Mouse (Mus musculus): Measurements from ENCODE around the gene Nfkbia. TPM values are rescaled to one million over a fixed set of nuclear protein-coding genes. Genes with fewer than 3 reads are reported as not detected.

Nfkbia gene
- polyA plus RNA-seq, 1 experiment from 2014 or later: 60.2 TPM

GRCm38 (mm10) chr12:55447396-55447760 lies 45.1 kb downstream of the Nfkbia start:
- H3K9ac ChIP-seq (replicated peaks): no peak overlapping the region
- peaks cover 30% of the 10 kb centered on the region for H3K4me1 ChIP-seq
- H3K27me3 ChIP-seq (replicated peaks): no peaks in the 10 kb centered on the region
- WGBS: 69% methylated on average over 11 of the region's 11 CpGs
- no peak overlapping the region for H3K4me2 ChIP-seq
- H3K9me3 ChIP-seq (replicated peaks): no peaks in the 10 kb centered on the region
- ATAC-seq (ENCODE audit: low FRiP score): no peak
- peak overlapping the region; percentile 77 for H3K27ac ChIP-seq (replicated peaks)
- no peaks in the 10 kb centered on the region for H3K36me3 ChIP-seq
- no peak overlapping the region for H3K4me3 ChIP-seq (replicated peaks)

GRCm38 (mm10) chr12:55446746-55447395 lies 45.6 kb downstream of the Nfkbia start:
- no peak overlapping the region for H3K4me3 ChIP-seq (replicated peaks)
- no peaks in the 10 kb centered on the region for H3K36me3 ChIP-seq
- H3K4me2 ChIP-seq: no peak overlapping the region
- H3K4me1 ChIP-seq: peaks cover 30% of the 10 kb centered on the region
- no peaks in the 10 kb centered on the region for H3K27me3 ChIP-seq (replicated peaks)
- peak overlapping the region; percentile 77 for H3K27ac ChIP-seq (replicated peaks)
- WGBS: 29% methylated on average over 13 of the region's 13 CpGs
- H3K9ac ChIP-seq (replicated peaks): no peak overlapping the region
- H3K9me3 ChIP-seq (replicated peaks): no peaks in the 10 kb centered on the region
- peak; percentile 84 for ATAC-seq (ENCODE audit: low FRiP score)

- Histone ChIP-seq H3K27me3 (replicated peaks) (no peaks in the 10 kb centered on the region), H3K27ac (replicated peaks) (peak overlapping the region; percentile 77), H3K9me3 (replicated peaks) (no peaks in the 10 kb centered on the region), H3K9ac (replicated peaks) (no peak overlapping the region), H3K4me2 (no peak overlapping the region), H3K36me3 (no peaks in the 10 kb centered on the region), H3K4me1 (peaks cover 30% of the 10 kb centered on the region), H3K4me3 (replicated peaks) (no peak overlapping the region)
- ATAC-seq (ENCODE audit: low FRiP score): peak; percentile 43; the same call in 1 of the 2 replicates
- WGBS: 72% methylated on average over 4 of the region's 4 CpGs
These were observed 46.1 kb downstream of the Nfkbia start for GRCm38 (mm10) chr12:55446366-55446745.

GRCm38 (mm10) chr12:55445583-55445982 lies 46.9 kb downstream of the Nfkbia start:
- 85% methylated on average over 4 of the region's 4 CpGs for WGBS
- H3K9me3 ChIP-seq (replicated peaks): no peaks in the 10 kb centered on the region
- no peak overlapping the region for H3K4me3 ChIP-seq (replicated peaks)
- H3K4me1 ChIP-seq: peaks cover 30% of the 10 kb centered on the region
- no peaks in the 10 kb centered on the region for H3K27me3 ChIP-seq (replicated peaks)
- no peak overlapping the region for H3K9ac ChIP-seq (replicated peaks)
- no peak for ATAC-seq (ENCODE audit: low FRiP score)
- peak overlapping the region; percentile 77; the same call in 1 of the 2 replicates for H3K27ac ChIP-seq (replicated peaks)
- H3K4me2 ChIP-seq: no peak overlapping the region
- no peaks in the 10 kb centered on the region for H3K36me3 ChIP-seq

DNA sequence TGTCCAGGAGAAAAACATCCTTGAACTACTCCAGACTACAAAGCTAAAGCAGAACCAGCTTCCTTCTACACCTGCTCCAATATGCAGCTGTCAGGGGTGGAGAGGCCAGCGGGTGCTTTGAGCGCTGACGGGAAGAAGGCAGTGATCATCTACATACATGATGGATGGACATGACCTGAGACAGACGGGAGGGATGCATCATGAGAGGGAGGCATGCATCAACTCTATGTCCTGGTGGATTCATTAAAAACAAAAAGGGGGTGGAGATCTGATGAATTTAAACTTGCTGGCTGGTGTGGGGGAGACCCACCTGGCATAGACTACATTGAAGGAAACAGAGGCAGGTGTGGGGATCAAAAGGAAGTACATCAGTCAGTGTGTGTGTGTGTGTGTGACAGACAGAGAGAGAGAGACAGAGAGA lies 48.4 kb downstream of the Nfkbia start:
- Histone ChIP-seq H3K4me1 (peaks cover 26% of the 10 kb centered on the region), H3K9me3 (replicated peaks) (no peaks in the 10 kb centered on the region), H3K9ac (replicated peaks) (no peak overlapping the region), H3K36me3 (no peaks in the 10 kb centered on the region), H3K4me2 (no peak overlapping the region), H3K27ac (replicated peaks) (no peak overlapping the region), H3K4me3 (replicated peaks) (no peak overlapping the region), H3K27me3 (replicated peaks) (no peaks in the 10 kb centered on the region)
- 78% methylated on average over 4 of the region's 4 CpGs for WGBS
- ATAC-seq (ENCODE audit: low FRiP score): no peak

- Histone ChIP-seq H3K4me1 (peaks cover 34% of the 10 kb centered on the region), H3K9me3 (replicated peaks) (no peaks in the 10 kb centered on the region), H3K4me3 (replicated peaks) (no peak overlapping the region), H3K27ac (replicated peaks) (peak overlapping the region; percentile 48), H3K36me3 (no peaks in the 10 kb centered on the region), H3K9ac (replicated peaks) (no peak overlapping the region), H3K27me3 (replicated peaks) (no peaks in the 10 kb centered on the region), H3K4me2 (no peak overlapping the region)
- peak; percentile 39; the same call in 1 of the 2 replicates for ATAC-seq (ENCODE audit: low FRiP score)
- WGBS: 66% methylated on average over 9 of the region's 9 CpGs
These were observed 49.3 kb downstream of the Nfkbia start for GRCm38 (mm10) chr12:55442861-55443850.

- Histone ChIP-seq H3K4me2 (no peak overlapping the region), H3K27ac (replicated peaks) (no peak overlapping the region), H3K27me3 (replicated peaks) (no peaks in the 10 kb centered on the region), H3K4me3 (replicated peaks) (no peak overlapping the region), H3K4me1 (peaks cover 36% of the 10 kb centered on the region), H3K36me3 (no peaks in the 10 kb centered on the region), H3K9me3 (replicated peaks) (no peaks in the 10 kb centered on the region), H3K9ac (replicated peaks) (no peak overlapping the region)
- WGBS: 93% methylated on average over 1 of the region's 1 CpGs
- ATAC-seq (ENCODE audit: low FRiP score): no peak
These were observed 50.2 kb downstream of the Nfkbia start for GRCm38 (mm10) chr12:55442245-55442644.

DNA sequence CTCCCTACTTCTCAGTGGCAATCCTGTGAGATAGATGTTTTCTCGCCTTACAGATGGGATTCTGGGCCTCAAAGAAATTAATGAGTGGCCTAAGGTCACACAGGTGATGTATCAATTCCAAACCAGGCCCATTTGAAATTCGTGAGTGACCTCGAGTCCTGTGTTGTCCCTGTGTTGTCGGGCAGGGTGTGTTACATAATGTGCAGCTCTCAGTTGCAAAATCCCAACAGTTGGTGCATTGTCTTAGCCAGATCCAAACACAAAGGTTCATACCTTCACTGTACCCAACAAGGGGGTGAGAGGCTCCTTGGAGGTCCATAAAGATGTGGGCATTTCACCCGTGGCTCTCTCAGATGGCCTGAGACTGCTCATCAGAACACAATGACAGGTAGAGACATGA lies 52.0 kb downstream of the Nfkbia start:
- H3K36me3 ChIP-seq: no peaks in the 10 kb centered on the region
- H3K9ac ChIP-seq (replicated peaks): no peak overlapping the region
- no peak overlapping the region for H3K27ac ChIP-seq (replicated peaks)
- H3K4me1 ChIP-seq: peaks cover 28% of the 10 kb centered on the region
- H3K4me2 ChIP-seq: no peak overlapping the region
- H3K27me3 ChIP-seq (replicated peaks): no peaks in the 10 kb centered on the region
- no peak for ATAC-seq (ENCODE audit: low FRiP score)
- H3K4me3 ChIP-seq (replicated peaks): no peak overlapping the region
- 89% methylated on average over 5 of the region's 5 CpGs for WGBS
- no peaks in the 10 kb centered on the region for H3K9me3 ChIP-seq (replicated peaks)

Other genes starting within 250 kb of the Nfkbia start
- 9.6 and 10.9 TPM in 2 replicates for gene 1110008L16Rik, start 193.1 kb downstream of the Nfkbia start, polyA plus RNA-seq (2015; fragmentation: Nextera tagmentation; extraction: Ambion mirVana)
- gene Ppp2r3c, start 189.6 kb downstream of the Nfkbia start, polyA plus RNA-seq (2015; fragmentation: Nextera tagmentation; extraction: Ambion mirVana): 19.6 and 22.2 TPM in 2 replicates
- 399 and 422 TPM in 2 replicates for gene Psma6, start 108.4 kb downstream of the Nfkbia start, polyA plus RNA-seq (2015; fragmentation: Nextera tagmentation; extraction: Ambion mirVana)
- gene Aldoart2, start 72.6 kb upstream of the Nfkbia start, polyA plus RNA-seq (2015; fragmentation: Nextera tagmentation; extraction: Ambion mirVana): 0.09 and 0.14 TPM in 2 replicates
- gene Insm2, start 106.8 kb upstream of the Nfkbia start, polyA plus RNA-seq (2015; fragmentation: Nextera tagmentation; extraction: Ambion mirVana): 0.45 and 1.1 TPM in 2 replicates